Mouse (Mus musculus): ENCODE results near the gene Zfyve9. TPM values are rescaled to one million over a fixed set of nuclear protein-coding genes. Genes with fewer than 3 reads are reported as not detected.
A peak's percentile ranks its signal among the peaks of the same experiment; 100 is the strongest.
"Not testable (repeated sequence)": the region's sequence is repeated elsewhere in the genome, so short reads cannot be mapped to it uniquely, and the experiment has no call there.

Zfyve9 gene
- polyA plus RNA-seq, 1 experiment from 2014 or later = 0.91 TPM

GRCm38 (mm10) chr4:108708209-108708608, 72.4 kb downstream of the Zfyve9 start:
- Histone ChIP-seq H3K4me1 (no peaks in the 10 kb centered on the region), H3K9ac (no peak overlapping the region), H3K4me3 (no peak overlapping the region), H3K27me3 (replicated peaks) (no peaks in the 10 kb centered on the region), H3K9me3 (replicated peaks) (no peaks in the 10 kb centered on the region), H3K36me3 (no peaks in the 10 kb centered on the region), H3K27ac (no peak overlapping the region), H3K4me2 (no peak overlapping the region)
- no peak for ATAC-seq
- WGBS (ENCODE audit: insufficient replicate concordance) = 72% methylated on average over 5 of the region's 5 CpGs

- Histone ChIP-seq H3K4me1 (no peaks in the 10 kb centered on the region), H3K4me2 (no peak overlapping the region), H3K27ac (no peak overlapping the region), H3K9me3 (replicated peaks) (no peaks in the 10 kb centered on the region), H3K9ac (no peak overlapping the region), H3K36me3 (no peaks in the 10 kb centered on the region), H3K4me3 (no peak overlapping the region), H3K27me3 (replicated peaks) (no peaks in the 10 kb centered on the region)
- no peak for ATAC-seq
- 48% methylated on average over 3 of the region's 3 CpGs for WGBS (ENCODE audit: insufficient replicate concordance)
Observed at GRCm38 (mm10) chr4:108696934-108697333, 83.7 kb downstream of the Zfyve9 start.

- Histone ChIP-seq H3K27ac (no peak overlapping the region), H3K9ac (no peak overlapping the region), H3K4me3 (no peak overlapping the region), H3K27me3 (replicated peaks) (no peaks in the 10 kb centered on the region), H3K9me3 (replicated peaks) (no peaks in the 10 kb centered on the region), H3K36me3 (no peaks in the 10 kb centered on the region), H3K4me2 (no peak overlapping the region), H3K4me1 (no peaks in the 10 kb centered on the region)
- ATAC-seq = no peak
Observed at GRCm38 (mm10) chr4:108691469-108691868, 89.1 kb downstream of the Zfyve9 start.

- H3K9me3 ChIP-seq (replicated peaks) = no peaks in the 10 kb centered on the region
- no peaks in the 10 kb centered on the region for H3K36me3 ChIP-seq
- no peak overlapping the region for H3K9ac ChIP-seq
- no peak overlapping the region for H3K4me3 ChIP-seq
- WGBS (ENCODE audit: insufficient replicate concordance) = 79% methylated on average over 3 of the region's 3 CpGs
- H3K27ac ChIP-seq = no peak overlapping the region
- no peak overlapping the region for H3K4me2 ChIP-seq
- ATAC-seq = no peak
- no peaks in the 10 kb centered on the region for H3K4me1 ChIP-seq
- H3K27me3 ChIP-seq (replicated peaks) = no peaks in the 10 kb centered on the region
Observed at GRCm38 (mm10) chr4:108690479-108690878, 90.1 kb downstream of the Zfyve9 start.

- H3K27ac ChIP-seq; H3K27me3 ChIP-seq (replicated peaks); H3K9ac ChIP-seq; H3K9me3 ChIP-seq (replicated peaks); H3K4me2 ChIP-seq; H3K4me1 ChIP-seq; ATAC-seq; H3K36me3 ChIP-seq; H3K4me3 ChIP-seq: not testable (repeated sequence)
- 73% methylated on average over 6 of the region's 7 CpGs for WGBS (ENCODE audit: insufficient replicate concordance)
Observed at GRCm38 (mm10) chr4:108687098-108687497, 93.5 kb downstream of the Zfyve9 start.

- no peak overlapping the region for H3K27ac ChIP-seq
- no peaks in the 10 kb centered on the region for H3K27me3 ChIP-seq (replicated peaks)
- H3K4me3 ChIP-seq = no peak overlapping the region
- no peaks in the 10 kb centered on the region for H3K4me1 ChIP-seq
- 58% methylated on average over 3 of the region's 3 CpGs for WGBS (ENCODE audit: insufficient replicate concordance)
- H3K9ac ChIP-seq = no peak overlapping the region
- no peaks in the 10 kb centered on the region for H3K9me3 ChIP-seq (replicated peaks)
- no peaks in the 10 kb centered on the region for H3K36me3 ChIP-seq
- ATAC-seq = no peak
- no peak overlapping the region for H3K4me2 ChIP-seq
Observed at GRCm38 (mm10) chr4:108686156-108686555, 94.4 kb downstream of the Zfyve9 start.

GRCm38 (mm10) chr4:108664407-108664806, 116.2 kb downstream of the Zfyve9 start:
- peak; percentile 32; the same call in 1 of the 2 replicates for ATAC-seq
- WGBS (ENCODE audit: insufficient replicate concordance) = 54% methylated on average over 2 of the region's 2 CpGs
- no peaks in the 10 kb centered on the region for H3K9me3 ChIP-seq (replicated peaks)
- no peaks in the 10 kb centered on the region for H3K4me1 ChIP-seq
- H3K36me3 ChIP-seq = no peaks in the 10 kb centered on the region
- H3K9ac ChIP-seq = no peak overlapping the region
- no peaks in the 10 kb centered on the region for H3K27me3 ChIP-seq (replicated peaks)
- no peak overlapping the region for H3K27ac ChIP-seq
- no peak overlapping the region for H3K4me2 ChIP-seq
- H3K4me3 ChIP-seq = no peak overlapping the region

- 45% methylated on average over 5 of the region's 5 CpGs for WGBS (ENCODE audit: insufficient replicate concordance)
- peak; percentile 74 for ATAC-seq
- H3K36me3 ChIP-seq = peaks cover 34% of the 10 kb centered on the region
Observed at GRCm38 (mm10) chr4:108638752-108639151, 141.8 kb downstream of the Zfyve9 start.

GRCm38 (mm10) chr4:108637721-108638120, 142.9 kb downstream of the Zfyve9 start:
- H3K9ac ChIP-seq = no peak overlapping the region
- no peaks in the 10 kb centered on the region for H3K27me3 ChIP-seq (replicated peaks)
- no peak overlapping the region for H3K4me2 ChIP-seq
- no peak for ATAC-seq
- 83% methylated on average over 3 of the region's 3 CpGs for WGBS (ENCODE audit: insufficient replicate concordance)
- H3K27ac ChIP-seq = no peak overlapping the region
- peaks cover 26% of the 10 kb centered on the region for H3K4me1 ChIP-seq
- H3K9me3 ChIP-seq (replicated peaks) = no peaks in the 10 kb centered on the region
- peaks cover 44% of the 10 kb centered on the region for H3K36me3 ChIP-seq
- no peak overlapping the region for H3K4me3 ChIP-seq

More at GRCm38 (mm10) chr4:108638752-108639151, 141.8 kb downstream of the Zfyve9 start:
- H3K4me2 ChIP-seq = no peak overlapping the region
- H3K9ac ChIP-seq = 0 out of 2 replicates have a peak overlapping the region, but pooled peaks have one; percentile 1
- 0 out of 2 replicates have a peak overlapping the region, but pooled peaks have one; percentile 22 for H3K27ac ChIP-seq
- H3K4me1 ChIP-seq = peaks cover 26% of the 10 kb centered on the region
- H3K27me3 ChIP-seq (replicated peaks) = no peaks in the 10 kb centered on the region
- H3K9me3 ChIP-seq (replicated peaks) = no peaks in the 10 kb centered on the region
- no peak overlapping the region for H3K4me3 ChIP-seq

GRCm38 (mm10) chr4:108635101-108635500, 145.5 kb downstream of the Zfyve9 start:
- Histone ChIP-seq H3K27ac (no peak overlapping the region), H3K4me1 (peaks cover 26% of the 10 kb centered on the region), H3K36me3 (peaks cover 69% of the 10 kb centered on the region), H3K4me3 (no peak overlapping the region), H3K9ac (no peak overlapping the region), H3K4me2 (no peak overlapping the region), H3K27me3 (replicated peaks) (no peaks in the 10 kb centered on the region), H3K9me3 (replicated peaks) (no peaks in the 10 kb centered on the region)
- no peak for ATAC-seq

- no peak overlapping the region for H3K27ac ChIP-seq
- ATAC-seq = no peak
- WGBS (ENCODE audit: insufficient replicate concordance) = 72% methylated on average over 4 of the region's 4 CpGs
- H3K9me3 ChIP-seq (replicated peaks) = no peaks in the 10 kb centered on the region
- H3K4me1 ChIP-seq = peaks cover 24% of the 10 kb centered on the region
- H3K4me2 ChIP-seq = no peak overlapping the region
- no peaks in the 10 kb centered on the region for H3K27me3 ChIP-seq (replicated peaks)
- no peak overlapping the region for H3K4me3 ChIP-seq
- H3K36me3 ChIP-seq = peaks cover 73% of the 10 kb centered on the region
- no peak overlapping the region for H3K9ac ChIP-seq
Observed at GRCm38 (mm10) chr4:108634696-108635095, 145.9 kb downstream of the Zfyve9 start.

GRCm38 (mm10) chr4:108633703-108634102, 146.9 kb downstream of the Zfyve9 start:
- no peak for ATAC-seq
- Histone ChIP-seq H3K27me3 (replicated peaks) (no peaks in the 10 kb centered on the region), H3K9ac (no peak overlapping the region), H3K4me3 (no peak overlapping the region), H3K4me1 (peaks cover 14% of the 10 kb centered on the region), H3K27ac (no peak overlapping the region), H3K4me2 (no peak overlapping the region), H3K9me3 (replicated peaks) (no peaks in the 10 kb centered on the region), H3K36me3 (peaks cover 82% of the 10 kb centered on the region)
- 89% methylated on average over 12 of the region's 12 CpGs for WGBS (ENCODE audit: insufficient replicate concordance)

- Histone ChIP-seq H3K36me3 (peaks cover 95% of the 10 kb centered on the region), H3K4me1 (no peaks in the 10 kb centered on the region), H3K9ac (no peak overlapping the region), H3K9me3 (replicated peaks) (no peaks in the 10 kb centered on the region), H3K4me3 (no peak overlapping the region), H3K4me2 (no peak overlapping the region), H3K27ac (no peak overlapping the region), H3K27me3 (replicated peaks) (no peaks in the 10 kb centered on the region)
- 87% methylated on average over 4 of the region's 4 CpGs for WGBS (ENCODE audit: insufficient replicate concordance)
- no peak for ATAC-seq
Observed at GRCm38 (mm10) chr4:108631616-108632015, 149.0 kb downstream of the Zfyve9 start.
